Mouse (Mus musculus) monocyte, adult 5-6 weeks (primary cell): ENCODE results near the gene Rfx2. TPM values are rescaled to one million over a fixed set of nuclear protein-coding genes. Genes with fewer than 3 reads are reported as not detected.
A peak's percentile ranks its signal among the peaks of the same experiment; 100 is the strongest.

Experiments used
- ATAC-seq: fragments of 153-309, 156-312 bp; replicated peaks from 2 replicates; pipeline ENCODE4 v1.8.0; 2017; ENCODE audit warnings: mild to moderate bottlenecking; ENCODE audit not compliant: low TSS enrichment, insufficient number of reproducible peaks, severe bottlenecking, poor library complexity, low FRiP score
- total RNA-seq: library from RNA; stranded (forward); fragments of 200-1000, 200-491, 200-594 nt; gene quantifications from 3 replicates; pipeline ENCODE4 v1.2.3, GENCODE M21; 2017

Gene Rfx2
- 4.7 to 8.2 TPM (median 6.6 TPM) in 3 replicates for total RNA-seq

GRCm38 (mm10) chr17:56830411-56831110, at the start of gene Rfx2:
TSS of gene Rfx2 (minus strand) at chr17:56831013.
- ATAC-seq, result no peak; the same call in 1 of the 2 replicates

- no peak for ATAC-seq
These were observed 46.6 kb upstream of the Rfx2 start for GRCm38 (mm10) chr17:56877426-56877825.

DNA sequence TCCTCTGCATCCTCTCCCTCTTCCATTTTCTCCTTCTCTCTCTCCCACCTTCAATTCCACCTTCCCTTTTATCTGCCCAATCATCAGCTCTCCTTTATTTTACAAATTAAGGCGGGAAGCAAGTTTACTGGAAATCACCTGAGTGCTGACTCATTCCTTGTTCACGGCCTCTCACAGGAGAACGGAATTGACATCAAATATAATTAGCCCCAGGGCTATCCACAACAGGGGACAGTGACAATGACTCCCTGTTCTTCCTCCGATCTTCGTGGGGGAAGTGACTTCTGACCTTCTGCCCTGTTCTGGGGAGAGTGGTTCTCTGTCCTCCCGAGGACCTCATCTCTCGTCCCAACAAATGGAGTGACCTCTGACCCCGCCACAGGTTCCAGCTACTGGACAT, 46.2 kb upstream of the Rfx2 start:
- no peak for ATAC-seq

GRCm38 (mm10) chr17:56876465-56876864, 45.7 kb upstream of the Rfx2 start:
- no peak for ATAC-seq

DNA sequence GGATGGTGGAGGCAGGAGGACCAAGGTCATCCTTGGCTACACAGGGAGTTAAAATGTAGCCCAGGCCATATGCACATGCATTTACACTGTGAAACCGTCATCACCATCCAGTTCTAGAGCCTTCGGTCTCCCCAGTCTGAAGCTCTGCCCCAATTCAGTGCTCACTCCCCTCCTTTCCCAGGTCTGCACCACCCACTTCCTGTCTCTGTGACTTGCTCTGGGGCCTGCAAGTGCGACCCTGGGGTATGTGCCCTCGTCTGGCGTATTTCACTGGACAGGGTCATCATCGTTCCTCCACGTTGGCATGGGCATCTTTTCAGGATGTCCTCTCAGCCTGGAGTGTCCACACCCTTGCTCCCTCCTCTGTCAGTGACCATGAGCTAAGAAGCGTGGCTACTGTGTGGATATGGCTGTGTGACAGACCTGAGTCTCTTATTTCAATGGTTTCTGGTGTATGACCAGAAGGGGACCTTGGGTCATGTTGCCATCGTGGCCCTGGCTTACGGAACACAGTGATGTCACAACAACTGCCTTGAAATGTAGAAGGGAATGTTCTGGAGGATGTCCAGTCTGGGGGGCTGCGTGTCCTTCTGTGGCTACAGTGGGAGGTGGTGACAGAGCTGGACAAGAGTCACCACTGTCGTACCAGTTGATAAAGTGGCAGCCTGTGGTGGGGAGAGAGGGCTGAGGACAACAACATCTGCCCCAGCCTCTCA, 44.3 kb upstream of the Rfx2 start, which contains the start of gene 1700061G19Rik:
1700061G19Rik (plus strand) TSS at position 542 of the 716 bp plus-strand sequence.
- ATAC-seq, result no peak

DNA sequence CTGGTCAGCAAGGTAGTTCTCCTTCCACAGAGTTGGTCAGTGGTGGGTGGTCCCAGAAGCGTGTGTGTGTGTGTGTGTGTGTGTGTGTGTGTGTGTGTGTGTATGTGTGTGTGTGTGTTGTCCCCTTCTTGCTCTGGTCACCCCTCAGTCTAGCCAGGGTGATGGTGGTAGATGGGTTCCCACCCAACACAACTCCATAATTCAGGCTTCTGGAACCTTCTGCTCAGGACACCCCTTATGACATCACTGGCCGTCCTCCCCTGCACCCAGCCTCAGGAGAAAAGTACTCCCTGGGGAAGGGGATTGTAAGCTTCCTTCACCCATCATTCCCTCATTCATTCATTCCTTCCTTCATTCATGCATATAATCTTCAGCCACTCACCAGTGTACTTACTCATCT, 43.4 kb upstream of the Rfx2 start, which contains the start of gene Acsbg2:
Acsbg2 (minus strand) TSS at position 211 of the 400 bp plus-strand sequence.
- ATAC-seq, result no peak

DNA sequence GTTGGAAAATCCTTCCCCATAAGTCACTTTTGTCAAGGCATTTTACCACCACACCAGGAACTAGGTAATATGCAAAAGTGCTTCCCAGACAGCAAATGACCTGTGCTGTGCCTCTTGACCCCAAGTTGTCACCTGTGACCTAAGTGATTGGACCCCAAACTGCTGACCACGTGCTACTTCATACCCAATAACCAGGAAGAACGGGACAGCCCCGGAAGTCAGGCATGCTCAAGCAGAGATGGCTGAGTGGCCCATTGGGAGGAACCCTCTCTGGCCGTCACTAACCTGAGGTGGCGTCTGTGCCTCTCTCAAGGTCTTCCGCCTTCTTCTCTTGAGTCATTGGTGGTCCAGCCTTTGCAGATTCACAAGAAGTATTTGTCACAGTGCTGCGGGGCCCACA, 41.7 kb upstream of the Rfx2 start:
- no peak for ATAC-seq

DNA sequence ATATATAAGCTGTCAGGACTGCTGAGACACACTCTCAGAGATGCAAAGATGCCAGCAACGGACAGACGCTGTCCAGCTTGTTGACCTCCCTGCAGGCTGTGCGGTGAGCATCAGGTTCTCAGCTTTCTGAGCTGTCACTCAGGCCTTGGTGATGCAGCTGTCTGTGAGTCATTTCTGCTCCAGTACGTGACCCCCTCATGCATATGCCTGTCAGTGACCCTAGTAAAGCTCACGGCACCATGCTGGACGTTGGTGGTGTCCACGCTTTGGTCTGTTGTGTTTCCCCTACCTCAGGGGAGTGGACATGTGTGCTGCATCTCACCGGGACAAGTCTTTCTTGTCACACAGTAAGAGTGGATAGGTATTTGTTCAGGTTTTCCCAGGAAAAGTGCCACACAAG, 41.0 kb upstream of the Rfx2 start:
- ATAC-seq, result no peak

GRCm38 (mm10) chr17:56870287-56870953, 39.6 kb upstream of the Rfx2 start:
- no peak for ATAC-seq

- ATAC-seq, result no peak
These were observed 38.7 kb upstream of the Rfx2 start for GRCm38 (mm10) chr17:56869481-56869977.

- ATAC-seq, result no peak
These were observed 35.3 kb upstream of the Rfx2 start for GRCm38 (mm10) chr17:56866071-56866470.

- ATAC-seq, result no peak
These were observed 30.4 kb upstream of the Rfx2 start for GRCm38 (mm10) chr17:56861197-56861596.

DNA sequence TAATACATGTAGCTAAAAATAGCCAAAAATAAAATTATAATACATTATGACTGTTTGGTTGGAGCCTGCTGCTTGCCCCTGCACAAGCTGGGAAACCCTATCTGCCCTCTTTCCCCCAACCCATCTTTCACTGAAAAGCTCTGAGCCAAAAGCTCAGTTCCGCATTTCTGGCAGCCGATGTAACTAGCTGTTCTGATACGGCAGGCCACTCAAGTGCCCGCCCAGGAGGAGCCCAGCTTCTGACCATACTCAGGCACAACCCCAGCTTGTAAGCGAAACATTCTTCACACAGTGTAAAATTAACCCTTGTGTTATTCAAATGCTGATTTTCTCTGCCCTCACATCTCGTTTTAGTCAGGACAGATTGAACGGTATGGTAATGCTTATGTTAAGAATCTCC, 28.1 kb upstream of the Rfx2 start:
- ATAC-seq, result no peak

DNA sequence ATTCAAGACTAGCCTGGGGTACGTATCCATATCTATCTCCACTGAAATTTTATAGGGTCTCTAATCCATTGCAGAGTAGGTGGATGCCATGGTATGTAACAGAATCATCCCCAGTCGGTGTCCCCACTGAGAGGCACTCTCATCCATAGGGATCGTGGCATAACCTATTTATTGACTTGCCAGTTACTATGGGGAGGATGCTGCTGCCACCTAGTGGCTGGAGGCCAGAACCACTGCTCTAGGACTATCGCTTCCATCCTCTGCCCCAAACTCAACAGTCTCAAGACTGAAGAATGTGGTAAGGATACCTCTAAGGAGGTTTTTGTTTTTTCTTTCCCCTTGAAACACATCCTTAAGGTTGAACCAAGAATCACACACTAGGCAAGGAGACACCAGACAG, 27.4 kb upstream of the Rfx2 start:
- peak; percentile 81 for ATAC-seq

DNA sequence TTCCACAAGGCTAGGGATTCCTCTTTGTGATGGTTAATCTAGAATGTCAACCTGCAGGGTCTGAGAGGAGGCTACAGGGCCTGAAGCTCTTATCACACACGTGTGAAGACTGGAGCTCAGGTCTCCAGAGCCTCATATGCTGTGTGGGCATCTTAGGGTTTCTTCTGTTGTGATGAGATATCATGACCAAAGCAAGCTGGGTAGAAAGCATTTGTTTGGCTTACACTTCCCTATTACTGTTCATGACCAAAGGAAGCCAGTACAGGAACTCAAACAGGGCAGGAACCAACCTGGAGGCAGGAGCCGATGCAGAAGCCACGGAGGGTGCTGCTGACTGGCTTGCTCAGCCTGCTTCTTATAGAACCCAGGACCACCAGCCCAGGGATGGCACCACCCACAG, 24.6 kb upstream of the Rfx2 start:
- ATAC-seq, result no peak

GRCm38 (mm10) chr17:56851167-56851566, 20.4 kb upstream of the Rfx2 start:
- ATAC-seq, result no peak

- ATAC-seq, result no peak
These were observed 18.9 kb upstream of the Rfx2 start for GRCm38 (mm10) chr17:56849710-56850109.

- no peak for ATAC-seq
These were observed 18.0 kb upstream of the Rfx2 start for GRCm38 (mm10) chr17:56848785-56849184.

DNA sequence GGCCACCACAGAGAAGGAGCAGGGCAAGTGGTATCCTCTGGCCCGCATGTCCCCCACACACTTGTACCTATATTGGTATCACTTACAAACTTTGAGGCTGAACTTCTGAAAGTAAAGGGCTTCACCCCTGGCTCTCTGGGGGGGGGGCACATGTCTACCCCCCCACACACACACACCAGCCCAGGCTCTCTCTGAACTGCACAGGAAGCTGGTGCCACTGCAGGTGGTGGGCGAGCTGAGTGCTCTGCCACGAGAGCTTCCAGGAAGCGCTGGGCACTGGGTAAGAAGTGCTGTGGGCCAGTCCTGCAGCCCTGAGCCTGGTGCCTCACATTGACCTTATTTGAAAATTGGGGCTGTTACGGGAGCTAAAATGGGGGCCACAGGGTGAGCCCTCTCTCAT, 12.9 kb upstream of the Rfx2 start:
- ATAC-seq, result no peak
